Mouse (Mus musculus): ENCODE measurements around the gene Hpca. TPM values are rescaled to one million over a fixed set of nuclear protein-coding genes. Genes with fewer than 3 reads are reported as not detected.

Gene Hpca
- polyA plus RNA-seq, 1 experiment from 2014 or later = 1.4 TPM

DNA sequence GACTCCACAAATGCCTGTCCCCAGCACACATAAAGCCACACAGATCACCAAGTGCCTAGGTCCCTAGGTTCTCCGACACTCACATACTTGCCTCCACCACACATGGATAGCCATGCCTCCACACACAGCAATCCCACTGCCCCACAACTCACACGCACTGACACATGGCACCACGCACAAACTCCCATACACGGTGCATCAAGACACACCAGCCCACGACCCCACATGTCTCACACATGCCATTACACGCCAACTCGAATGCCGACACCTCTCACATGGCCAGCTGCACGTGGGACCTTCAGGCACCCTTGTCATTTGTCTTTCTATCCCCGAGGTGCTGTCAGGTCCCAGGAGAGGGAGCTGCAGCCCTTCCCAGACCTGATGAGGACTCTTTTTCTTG, 2.1 kb downstream of the Hpca start:
- Histone ChIP-seq H3K27ac (no peak overlapping the region), H3K36me3 (no peaks in the 10 kb centered on the region), H3K4me1 (peaks cover 17% of the 10 kb centered on the region), H3K9me3 (no peaks in the 10 kb centered on the region), H3K9ac (no peak overlapping the region), H3K4me3 (no peak overlapping the region), H3K4me2 (no peak overlapping the region), H3K27me3 (peaks cover 66% of the 10 kb centered on the region)
- no peak for ATAC-seq (ENCODE audit: insufficient number of reproducible peaks, low FRiP score, low TSS enrichment, low read depth)
- WGBS = 69% methylated on average over 10 of the region's 10 CpGs

DNA sequence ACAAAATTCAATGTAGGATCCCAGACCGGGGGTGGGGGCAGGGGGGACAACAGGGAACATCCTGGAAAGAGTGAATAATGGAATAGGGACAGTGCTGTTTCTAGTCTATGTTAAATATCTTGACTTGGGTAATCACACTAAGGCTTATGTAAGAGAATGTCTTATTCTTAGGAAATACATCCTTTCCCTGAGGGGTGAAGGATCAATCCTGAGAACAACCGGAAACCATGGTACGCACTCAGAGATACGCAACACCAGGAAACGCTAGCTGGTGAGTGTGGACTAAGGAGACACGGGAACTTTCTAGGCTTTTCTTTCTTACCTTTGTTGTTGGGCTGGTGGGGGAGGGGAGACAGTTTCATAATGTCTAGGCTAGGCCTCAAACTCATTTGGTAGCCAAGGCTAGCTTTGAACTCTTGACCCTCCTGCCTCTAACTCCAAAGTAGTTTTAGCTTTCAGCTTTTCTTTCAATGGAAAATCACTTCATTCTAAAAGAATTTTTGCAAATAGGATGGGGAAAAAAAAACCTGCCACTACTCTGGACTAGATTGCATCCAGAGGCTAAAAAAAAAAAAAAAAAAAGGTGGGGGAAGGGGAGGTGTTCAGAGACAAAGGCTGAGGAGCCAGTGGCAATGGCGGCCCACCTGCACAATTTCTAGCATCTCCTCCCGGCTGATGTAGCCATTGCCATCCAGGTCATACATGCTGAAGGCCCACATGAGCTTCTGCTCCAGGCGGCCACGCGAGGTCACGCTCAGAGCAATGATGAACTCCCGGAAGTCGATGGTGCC, 3.9 kb downstream of the Hpca start:
- H3K27me3 ChIP-seq = peaks cover 62% of the 10 kb centered on the region
- WGBS = 90% methylated on average over 14 of the region's 14 CpGs

DNA sequence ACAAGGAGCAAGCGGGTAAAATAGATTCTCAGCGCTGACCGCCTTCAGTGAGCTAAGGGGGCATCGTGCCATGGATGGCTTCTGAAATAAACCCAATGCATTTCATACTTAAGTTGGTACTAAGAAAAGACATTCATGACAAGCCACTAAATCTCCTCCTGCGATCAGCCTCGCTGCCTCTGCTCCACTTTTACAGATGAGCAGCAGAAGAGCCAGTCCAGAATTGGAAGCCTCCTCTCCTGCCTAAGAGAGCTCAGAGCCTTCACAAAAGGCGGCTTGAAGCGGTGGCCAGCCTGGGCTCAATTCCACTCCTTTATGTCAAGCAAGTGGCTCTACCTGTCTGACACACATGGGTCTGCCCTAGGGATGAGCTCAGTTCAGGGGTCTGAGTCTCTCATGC, 5.1 kb downstream of the Hpca start:
- ATAC-seq (ENCODE audit: insufficient number of reproducible peaks, low FRiP score, low TSS enrichment, low read depth) = no peak
- Histone ChIP-seq H3K9ac (no peak overlapping the region), H3K4me3 (no peak overlapping the region), H3K27ac (no peak overlapping the region), H3K4me2 (no peak overlapping the region), H3K27me3 (peaks cover 52% of the 10 kb centered on the region), H3K9me3 (no peaks in the 10 kb centered on the region), H3K4me1 (peaks cover 23% of the 10 kb centered on the region), H3K36me3 (no peaks in the 10 kb centered on the region)
- 91% methylated on average over 8 of the region's 8 CpGs for WGBS

More for the DNA sequence above, 3.9 kb downstream of the Hpca start:
- Histone ChIP-seq H3K4me2 (no peak overlapping the region), H3K36me3 (no peaks in the 10 kb centered on the region), H3K9me3 (no peaks in the 10 kb centered on the region), H3K4me3 (no peak overlapping the region), H3K4me1 (peaks cover 20% of the 10 kb centered on the region), H3K27ac (no peak overlapping the region), H3K9ac (no peak overlapping the region)
- no peak for ATAC-seq (ENCODE audit: insufficient number of reproducible peaks, low FRiP score, low TSS enrichment, low read depth)

DNA sequence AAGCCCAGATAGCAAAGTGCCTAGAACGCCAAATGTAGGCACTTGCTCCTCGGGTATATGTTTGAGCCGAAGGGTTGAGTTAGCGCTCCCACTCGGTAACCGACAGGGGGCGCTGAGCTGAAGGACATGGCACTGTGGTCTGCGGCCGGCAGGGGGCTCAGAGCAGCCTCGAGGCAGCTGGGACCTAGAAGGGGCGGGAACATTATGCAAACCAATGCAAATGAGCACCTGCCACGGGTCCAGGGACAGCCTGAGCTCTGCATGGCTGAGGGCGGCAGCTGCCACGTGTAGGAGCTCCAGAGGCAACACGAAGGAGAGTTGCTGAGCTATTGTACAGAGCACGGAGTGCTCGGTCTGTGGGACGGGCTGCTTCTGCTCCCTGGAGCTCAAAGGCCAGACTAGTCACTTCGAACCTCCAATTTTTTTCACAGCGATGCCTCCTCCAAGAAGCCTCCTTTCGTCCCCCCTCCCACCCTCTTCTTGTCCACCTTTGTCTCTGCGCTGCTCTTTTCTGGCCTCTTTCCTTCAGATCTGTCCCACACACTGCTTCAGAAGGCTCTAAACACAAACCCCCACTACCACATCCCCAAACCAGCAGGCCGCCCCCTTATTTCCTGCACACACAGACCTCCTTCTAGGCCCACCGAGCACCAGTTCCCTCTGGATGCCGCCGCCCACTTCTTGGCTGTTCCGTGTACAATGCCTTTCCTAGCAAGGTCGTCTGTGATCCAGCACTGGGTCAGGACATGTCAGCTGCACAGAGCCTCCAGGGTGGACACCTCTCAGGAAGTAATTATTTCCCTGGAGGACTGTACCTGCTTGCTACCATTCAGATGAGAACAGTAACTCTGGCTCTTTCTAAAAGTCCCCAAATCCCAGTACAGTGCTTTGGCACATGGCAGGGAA, 8.5 kb downstream of the Hpca start:
- no peaks in the 10 kb centered on the region for H3K9me3 ChIP-seq
- H3K36me3 ChIP-seq = no peaks in the 10 kb centered on the region
- H3K27me3 ChIP-seq = peaks cover 19% of the 10 kb centered on the region; the same call in 1 of the 2 replicates
- H3K4me2 ChIP-seq = no peak overlapping the region
- H3K27ac ChIP-seq = no peak overlapping the region
- 0 out of 2 replicates have a peak, but pooled peaks cover 9% of the 10 kb centered on the region for H3K4me1 ChIP-seq
- WGBS = 35% methylated on average over 28 of the region's 28 CpGs
- no peak overlapping the region for H3K4me3 ChIP-seq
- ATAC-seq (ENCODE audit: insufficient number of reproducible peaks, low FRiP score, low TSS enrichment, low read depth) = 0 out of 2 replicates have a peak, but pooled peaks have one; percentile 23
- no peak overlapping the region for H3K9ac ChIP-seq

DNA sequence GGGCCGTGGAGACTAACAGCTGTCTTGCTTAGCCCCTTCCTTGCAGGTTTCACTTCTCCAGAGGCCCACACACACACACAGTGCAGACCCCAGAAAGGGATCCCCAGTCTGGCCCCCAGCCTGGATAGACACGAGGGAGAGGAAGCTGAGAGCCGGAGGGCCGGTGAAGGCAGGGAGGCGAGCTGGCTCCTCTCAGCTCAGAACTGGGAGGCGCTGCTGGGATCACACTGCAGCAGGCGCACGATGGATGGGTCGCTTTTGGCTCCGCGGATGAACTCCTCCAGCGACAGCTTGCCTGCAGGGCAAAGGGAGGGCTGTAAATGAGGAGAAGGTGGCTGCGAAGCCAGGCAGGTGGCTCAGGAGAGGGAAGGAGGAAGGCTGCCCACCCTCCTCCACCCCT, 9.6 kb downstream of the Hpca start:
- ATAC-seq (ENCODE audit: insufficient number of reproducible peaks, low FRiP score, low TSS enrichment, low read depth) = no peak
- no peak overlapping the region for H3K27ac ChIP-seq
- H3K4me2 ChIP-seq = no peak overlapping the region
- H3K9me3 ChIP-seq = no peaks in the 10 kb centered on the region
- no peak overlapping the region for H3K4me3 ChIP-seq
- H3K27me3 ChIP-seq = peaks cover 16% of the 10 kb centered on the region; the same call in 1 of the 2 replicates
- 43% methylated on average over 12 of the region's 13 CpGs for WGBS
- no peak overlapping the region for H3K9ac ChIP-seq
- 0 out of 2 replicates have a peak, but pooled peaks cover 12% of the 10 kb centered on the region for H3K4me1 ChIP-seq
- H3K36me3 ChIP-seq = no peaks in the 10 kb centered on the region

DNA sequence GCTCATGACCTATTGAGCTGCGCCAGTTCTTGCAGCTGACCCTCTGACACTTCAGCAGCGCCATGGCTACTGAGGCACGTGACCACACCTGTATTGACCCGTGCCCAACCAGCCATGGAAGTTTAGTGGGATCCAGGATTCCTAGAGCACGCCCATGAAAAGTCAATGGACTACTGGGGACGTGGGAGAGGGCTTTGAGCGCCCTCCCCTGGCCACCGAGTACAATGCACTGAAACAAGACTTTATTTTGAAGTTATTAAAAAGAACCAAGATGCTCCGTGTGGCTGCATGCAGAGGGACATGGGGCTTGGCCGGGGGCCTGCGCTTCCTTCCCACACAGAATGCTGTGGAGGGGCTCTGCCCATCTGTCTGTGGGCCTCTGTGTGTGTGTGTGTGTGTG, 10.5 kb downstream of the Hpca start:
- no peak overlapping the region for H3K9ac ChIP-seq
- H3K4me2 ChIP-seq = no peak overlapping the region
- H3K36me3 ChIP-seq = no peaks in the 10 kb centered on the region
- no peaks in the 10 kb centered on the region for H3K9me3 ChIP-seq
- H3K27me3 ChIP-seq = peaks cover 15% of the 10 kb centered on the region
- 61% methylated on average over 11 of the region's 11 CpGs for WGBS
- no peak for ATAC-seq (ENCODE audit: insufficient number of reproducible peaks, low FRiP score, low TSS enrichment, low read depth)
- H3K4me1 ChIP-seq = 0 out of 2 replicates have a peak, but pooled peaks cover 12% of the 10 kb centered on the region
- no peak overlapping the region for H3K27ac ChIP-seq
- H3K4me3 ChIP-seq = no peak overlapping the region

DNA sequence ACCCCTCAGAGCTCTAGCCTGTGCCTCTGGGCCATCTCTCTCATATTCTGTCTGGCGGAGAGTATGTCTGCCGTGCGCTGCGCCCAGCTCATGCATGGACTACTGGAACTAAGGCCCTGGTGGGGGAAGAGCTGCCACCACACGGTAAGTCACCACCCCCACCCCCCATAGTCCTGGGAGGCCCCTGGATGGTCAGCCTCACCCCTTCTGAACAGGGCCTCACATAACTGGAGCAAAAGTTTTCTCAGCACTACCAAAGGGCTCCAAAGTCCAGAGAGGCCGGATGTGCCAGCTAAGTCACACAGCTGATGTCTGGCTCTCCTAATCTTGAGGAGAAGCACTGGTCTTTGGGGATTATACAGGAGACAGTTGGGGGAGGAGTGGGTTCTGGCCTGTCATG, 11.0 kb downstream of the Hpca start:
- 87% methylated on average over 6 of the region's 6 CpGs for WGBS
- no peaks in the 10 kb centered on the region for H3K36me3 ChIP-seq

DNA sequence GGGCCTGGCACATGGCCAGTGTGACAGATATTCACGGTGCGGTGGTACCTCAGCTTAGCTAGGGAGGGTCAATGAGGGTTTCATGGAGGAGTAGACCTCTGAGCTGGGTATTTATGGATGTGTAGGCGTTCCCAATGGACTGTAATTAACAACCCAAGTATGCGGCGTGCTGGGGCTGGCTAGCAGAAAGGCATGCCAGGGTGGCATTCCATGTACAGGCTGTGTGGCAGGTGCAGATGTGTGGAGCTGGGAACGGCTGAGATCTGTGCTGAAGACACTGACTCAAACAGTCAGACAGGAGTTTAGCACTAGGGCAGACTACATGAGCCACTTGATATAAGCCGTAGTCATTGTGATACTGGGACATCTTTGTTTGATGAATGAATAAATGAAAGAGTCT, 13.2 kb downstream of the Hpca start:
- Histone ChIP-seq H3K27me3 (peaks cover 33% of the 10 kb centered on the region), H3K27ac (no peak overlapping the region), H3K9me3 (no peaks in the 10 kb centered on the region), H3K4me1 (peaks cover 22% of the 10 kb centered on the region), H3K9ac (no peak overlapping the region), H3K4me3 (no peak overlapping the region), H3K4me2 (no peak overlapping the region), H3K36me3 (no peaks in the 10 kb centered on the region)
- 71% methylated on average over 7 of the region's 7 CpGs for WGBS
- no peak for ATAC-seq (ENCODE audit: insufficient number of reproducible peaks, low FRiP score, low TSS enrichment, low read depth)

More for the DNA sequence above, 11.0 kb downstream of the Hpca start:
- no peak overlapping the region for H3K9ac ChIP-seq
- peaks cover 14% of the 10 kb centered on the region; the same call in 1 of the 2 replicates for H3K4me1 ChIP-seq
- H3K27ac ChIP-seq = no peak overlapping the region
- no peak overlapping the region for H3K4me2 ChIP-seq
- H3K9me3 ChIP-seq = no peaks in the 10 kb centered on the region
- H3K27me3 ChIP-seq = peaks cover 20% of the 10 kb centered on the region
- no peak overlapping the region for H3K4me3 ChIP-seq
- no peak for ATAC-seq (ENCODE audit: insufficient number of reproducible peaks, low FRiP score, low TSS enrichment, low read depth)

DNA sequence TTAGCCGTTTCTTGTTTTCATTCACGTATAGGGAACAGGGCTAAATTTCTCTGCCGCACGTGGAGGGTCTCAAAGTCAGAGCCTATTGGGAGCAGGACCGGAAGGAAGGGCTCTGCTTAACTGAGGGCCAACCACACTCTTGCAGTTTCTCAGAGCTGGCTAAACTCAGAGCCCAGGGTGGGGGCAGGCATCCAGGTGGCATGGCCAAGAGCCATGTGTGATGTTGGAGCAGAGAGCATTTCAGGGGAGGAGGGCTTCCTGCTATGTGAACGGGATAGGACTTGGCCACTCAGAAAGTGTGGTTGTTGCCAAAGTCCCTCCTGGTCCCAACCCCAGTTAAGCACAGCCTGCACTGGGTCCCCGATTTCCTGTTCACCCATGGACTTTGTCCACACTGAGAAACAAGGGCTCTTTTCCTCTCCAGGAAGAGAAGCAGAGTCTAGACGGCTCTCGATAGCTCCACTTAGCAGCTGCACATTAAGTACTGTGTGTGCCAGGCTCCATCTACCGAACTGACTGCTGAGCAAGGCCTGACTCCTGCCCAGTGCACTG, 14.4 kb downstream of the Hpca start:
- peaks cover 18% of the 10 kb centered on the region for H3K4me1 ChIP-seq
- H3K36me3 ChIP-seq = no peaks in the 10 kb centered on the region
- no peak overlapping the region for H3K27ac ChIP-seq
- ATAC-seq (ENCODE audit: insufficient number of reproducible peaks, low FRiP score, low TSS enrichment, low read depth) = no peak
- H3K9me3 ChIP-seq = no peaks in the 10 kb centered on the region
- H3K4me2 ChIP-seq = no peak overlapping the region
- peaks cover 37% of the 10 kb centered on the region for H3K27me3 ChIP-seq
- no peak overlapping the region for H3K9ac ChIP-seq
- no peak overlapping the region for H3K4me3 ChIP-seq
- 56% methylated on average over 10 of the region's 10 CpGs for WGBS

DNA sequence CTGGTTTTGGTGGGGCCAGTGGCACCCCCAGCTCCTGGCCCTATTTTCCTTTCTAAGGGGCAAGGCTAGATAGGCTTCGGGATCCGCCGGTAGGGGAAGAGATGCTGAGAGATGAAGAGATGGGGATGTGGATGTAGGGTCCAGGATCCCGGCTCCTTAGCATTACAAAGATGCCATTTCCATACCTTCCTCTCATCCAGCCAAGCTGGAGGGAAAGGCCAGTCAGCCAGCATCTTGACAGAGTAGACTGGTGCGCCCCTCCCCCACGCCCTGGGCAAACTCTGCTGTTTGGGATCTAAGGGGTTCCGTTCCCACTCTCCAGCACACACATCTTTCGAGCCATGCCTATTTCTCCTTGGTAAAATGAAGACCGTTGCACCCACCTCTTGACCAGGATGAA, 15.8 kb downstream of the Hpca start:
- H3K9ac ChIP-seq = no peak overlapping the region
- no peak overlapping the region for H3K27ac ChIP-seq
- no peaks in the 10 kb centered on the region for H3K9me3 ChIP-seq
- WGBS = 25% methylated on average over 9 of the region's 9 CpGs
- peak overlapping the region; percentile 33 for H3K4me3 ChIP-seq
- H3K36me3 ChIP-seq = no peaks in the 10 kb centered on the region
- no peak overlapping the region for H3K4me2 ChIP-seq
- peaks cover 13% of the 10 kb centered on the region for H3K4me1 ChIP-seq
- ATAC-seq (ENCODE audit: insufficient number of reproducible peaks, low FRiP score, low TSS enrichment, low read depth) = no peak
- peaks cover 37% of the 10 kb centered on the region for H3K27me3 ChIP-seq

DNA sequence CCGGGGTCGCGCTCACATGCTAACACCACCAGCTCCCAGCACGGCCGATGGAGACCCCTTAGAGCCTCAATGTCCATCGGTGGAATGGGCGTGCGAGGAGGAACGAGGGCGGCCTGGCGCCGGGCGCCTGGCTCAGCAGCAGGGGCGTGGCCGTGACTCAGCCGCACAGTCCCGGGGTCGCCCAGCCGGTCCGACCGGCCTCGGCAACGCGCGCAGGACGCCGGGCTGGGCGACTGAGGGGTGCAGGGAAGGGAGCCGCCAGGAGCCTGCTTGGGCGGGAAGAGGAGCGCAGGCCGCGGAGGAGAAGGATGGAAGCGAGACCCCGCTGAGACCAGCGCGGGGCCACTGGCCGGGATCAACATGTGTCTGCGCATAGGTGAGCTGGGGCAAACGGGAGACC, 16.5 kb downstream of the Hpca start, which contains the start of gene Tmem54:
TSS of gene Tmem54 (plus strand) at position 193 of the 400 bp plus-strand sequence.
- Histone ChIP-seq H3K9ac (no peak within 1 kb of the TSS), H3K4me1 (peaks cover 13% of the 10 kb centered on the region), H3K4me2 (peak within 1 kb of the TSS; percentile 49), H3K27ac (no peak within 1 kb of the TSS), H3K36me3 (no peaks in the 10 kb centered on the region), H3K27me3 (peaks cover 37% of the 10 kb centered on the region), H3K4me3 (peak within 1 kb of the TSS; percentile 33), H3K9me3 (no peaks in the 10 kb centered on the region)
- 2% methylated on average over 40 of the region's 40 CpGs for WGBS
- ATAC-seq (ENCODE audit: insufficient number of reproducible peaks, low FRiP score, low TSS enrichment, low read depth) = no peak

Data from limb, embryonic 15.5 days (tissue).